Mouse (Mus musculus): Measurements from ENCODE around the gene Tmem129.
A peak's percentile ranks its signal among the peaks of the same experiment; 100 is the strongest.

Tmem129 gene

GRCm38 (mm10) chr5:33657787-33658663, at the start of gene Tmem129, which contains the start of gene Tacc3:
Gene Tmem129, minus strand, starts transcription at chr5:33658416.
Gene Tacc3, plus strand, starts transcription at chr5:33658128.
- DNase-seq: peak; percentile 96 to 98

GRCm38 (mm10) chr5:33707163-33707562, 48.9 kb upstream of the Tmem129 start:
- peak in 1 of 2 experiments; percentile 73 for DNase-seq

- peak in 1 of 2 experiments; percentile 40 for DNase-seq
These were observed 48.1 kb upstream of the Tmem129 start for GRCm38 (mm10) chr5:33706350-33706629.

GRCm38 (mm10) chr5:33705612-33706349, 47.6 kb upstream of the Tmem129 start:
- peak in 1 of 2 experiments; percentile 53 for DNase-seq

- DNase-seq: peak; percentile 60 to 72
These were observed 46.9 kb upstream of the Tmem129 start for GRCm38 (mm10) chr5:33704945-33705611.

- DNase-seq: no peak
These were observed 45.8 kb upstream of the Tmem129 start for GRCm38 (mm10) chr5:33703999-33704398.

GRCm38 (mm10) chr5:33701832-33702231, 43.6 kb upstream of the Tmem129 start:
- DNase-seq: no peak

GRCm38 (mm10) chr5:33700010-33700409, 41.8 kb upstream of the Tmem129 start:
- DNase-seq: no peak

- no peak for DNase-seq
These were observed 40.5 kb upstream of the Tmem129 start for GRCm38 (mm10) chr5:33698669-33699068.

- peak in 1 of 2 experiments; percentile 52 for DNase-seq
These were observed 39.8 kb upstream of the Tmem129 start for GRCm38 (mm10) chr5:33697947-33698512.

- DNase-seq: no peak
These were observed 39.3 kb upstream of the Tmem129 start for GRCm38 (mm10) chr5:33697534-33697933.

- no peak for DNase-seq
These were observed 38.2 kb upstream of the Tmem129 start for GRCm38 (mm10) chr5:33696430-33696829.

- peak in 1 of 2 experiments; percentile 67 for DNase-seq
These were observed 37.5 kb upstream of the Tmem129 start for GRCm38 (mm10) chr5:33695718-33696121.

- DNase-seq: peak; percentile 81 to 86
These were observed 36.9 kb upstream of the Tmem129 start for GRCm38 (mm10) chr5:33694848-33695717.

GRCm38 (mm10) chr5:33694461-33694847, 36.2 kb upstream of the Tmem129 start:
- no peak for DNase-seq

- peak; percentile 75 to 85 for DNase-seq
These were observed 34.2 kb upstream of the Tmem129 start for GRCm38 (mm10) chr5:33692393-33692792.

- peak in 1 of 2 experiments; percentile 71 for DNase-seq
These were observed 31.8 kb upstream of the Tmem129 start for GRCm38 (mm10) chr5:33689852-33690645.

GRCm38 (mm10) chr5:33689221-33689844, 31.1 kb upstream of the Tmem129 start:
- DNase-seq: peak; percentile 47 to 70

GRCm38 (mm10) chr5:33688278-33689220, 30.3 kb upstream of the Tmem129 start:
- DNase-seq: peak in 1 of 2 experiments; percentile 39
